Mouse (Mus musculus): ENCODE results near the gene Trak1. TPM values are rescaled to one million over a fixed set of nuclear protein-coding genes. Genes with fewer than 3 reads are reported as not detected.

Gene Trak1
- polyA plus RNA-seq, 1 experiment from 2014 or later: 4.2 TPM

DNA sequence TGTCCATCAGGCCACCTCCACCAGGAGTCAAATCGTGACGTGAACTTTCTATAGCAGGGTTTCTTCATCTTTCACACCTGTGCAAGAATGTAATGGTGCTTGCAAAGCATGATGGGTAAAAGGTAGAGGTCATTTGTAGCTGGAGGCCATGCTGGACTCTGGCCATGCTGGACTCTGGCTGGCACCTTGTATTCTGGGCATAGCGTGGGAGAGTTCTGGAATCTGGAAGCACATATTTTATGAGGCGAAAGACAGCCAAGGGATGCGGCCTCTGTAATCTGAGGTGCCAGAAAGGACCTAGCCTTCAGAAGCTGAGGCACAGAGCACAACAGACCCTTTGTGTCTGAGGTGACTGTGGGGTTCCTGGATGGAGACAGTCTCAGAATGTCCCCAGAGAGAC, 78.8 kb downstream of the Trak1 start:
- 78% methylated on average over 5 of the region's 5 CpGs for WGBS (ENCODE audit: insufficient replicate concordance)
- Histone ChIP-seq H3K4me1 (replicated peaks) (peaks cover 30% of the 10 kb centered on the region), H3K27ac (replicated peaks) (no peak overlapping the region), H3K4me3 (replicated peaks) (no peak overlapping the region), H3K4me2 (no peak overlapping the region), H3K36me3 (replicated peaks) (no peaks in the 10 kb centered on the region), H3K27me3 (peaks cover 3% of the 10 kb centered on the region; the same call in 1 of the 2 replicates), H3K9ac (no peak overlapping the region), H3K9me3 (replicated peaks) (no peaks in the 10 kb centered on the region)
- ATAC-seq (ENCODE audit: insufficient read depth): no peak

DNA sequence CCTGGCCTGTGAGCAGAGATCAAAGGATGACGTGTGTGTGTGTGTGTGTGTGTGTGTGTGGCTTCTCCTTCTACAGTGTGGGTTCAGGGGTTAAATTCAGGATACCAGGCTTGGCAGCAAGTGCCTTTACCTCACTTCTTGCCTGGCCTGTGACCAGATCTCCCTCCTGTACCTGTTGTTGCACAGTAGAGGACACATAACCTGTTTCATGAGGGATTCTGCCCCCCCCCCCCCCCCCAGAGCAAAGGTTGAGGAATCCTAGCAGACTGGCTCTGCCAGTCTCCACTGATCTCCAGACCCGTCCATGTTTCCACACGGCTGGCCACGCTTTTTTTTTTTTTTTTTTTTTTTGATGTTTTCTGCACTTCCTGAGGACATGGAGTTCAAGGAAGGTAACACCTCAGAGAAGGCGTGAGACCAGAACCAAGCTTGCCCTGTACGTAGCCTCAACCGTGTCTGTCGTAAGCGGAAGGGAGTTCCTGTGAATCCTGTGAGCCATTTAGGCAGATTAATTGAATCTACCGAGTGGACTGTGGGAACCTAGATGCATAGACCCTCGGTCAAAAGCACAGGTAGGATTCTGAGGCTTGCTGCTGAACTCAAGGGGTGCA, 83.1 kb downstream of the Trak1 start:
- no peak for ATAC-seq (ENCODE audit: insufficient read depth)
- Histone ChIP-seq H3K27ac (replicated peaks) (no peak overlapping the region), H3K9ac (no peak overlapping the region), H3K36me3 (replicated peaks) (no peaks in the 10 kb centered on the region), H3K9me3 (replicated peaks) (no peaks in the 10 kb centered on the region), H3K27me3 (no peaks in the 10 kb centered on the region), H3K4me2 (no peak overlapping the region), H3K4me1 (replicated peaks) (peaks cover 27% of the 10 kb centered on the region), H3K4me3 (replicated peaks) (no peak overlapping the region)
- WGBS (ENCODE audit: insufficient replicate concordance): 82% methylated on average over 10 of the region's 11 CpGs

DNA sequence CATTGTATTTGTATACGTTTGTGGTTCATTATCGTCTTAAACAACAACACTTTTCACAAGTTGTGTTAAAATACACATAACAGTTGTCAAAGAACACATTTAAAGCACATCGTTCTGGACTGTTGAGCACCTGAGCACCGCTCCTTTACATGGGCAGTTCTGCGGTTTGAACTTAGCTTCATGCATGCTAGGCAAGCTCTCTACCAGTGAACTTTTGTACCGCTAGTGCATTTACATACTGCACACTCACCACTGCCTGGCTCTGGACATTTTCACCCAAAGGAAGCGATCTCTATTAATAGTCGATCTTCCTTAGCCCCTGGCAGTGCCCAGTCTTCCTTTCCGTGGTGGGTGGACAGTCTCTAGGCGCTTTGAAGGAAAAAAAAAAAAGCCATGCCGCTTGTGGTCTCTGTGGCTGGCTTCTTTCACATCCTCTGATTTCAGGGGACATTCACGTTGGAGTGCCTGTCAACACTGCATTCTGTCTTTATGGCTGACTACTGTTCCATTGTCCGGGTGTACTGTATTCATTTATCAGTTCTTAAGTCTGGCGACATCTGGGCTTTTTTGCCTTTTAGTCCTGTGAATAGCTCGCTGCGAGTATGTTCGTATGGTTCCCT, 84.5 kb downstream of the Trak1 start:
- H3K9me3 ChIP-seq (replicated peaks): no peaks in the 10 kb centered on the region
- WGBS (ENCODE audit: insufficient replicate concordance): 55% methylated on average over 17 of the region's 17 CpGs
- H3K36me3 ChIP-seq (replicated peaks): no peaks in the 10 kb centered on the region
- H3K27ac ChIP-seq (replicated peaks): no peak overlapping the region
- no peak overlapping the region for H3K9ac ChIP-seq
- ATAC-seq (ENCODE audit: insufficient read depth): no peak
- H3K27me3 ChIP-seq: no peaks in the 10 kb centered on the region
- H3K4me2 ChIP-seq: no peak overlapping the region
- peaks cover 27% of the 10 kb centered on the region for H3K4me1 ChIP-seq (replicated peaks)
- no peak overlapping the region for H3K4me3 ChIP-seq (replicated peaks)

DNA sequence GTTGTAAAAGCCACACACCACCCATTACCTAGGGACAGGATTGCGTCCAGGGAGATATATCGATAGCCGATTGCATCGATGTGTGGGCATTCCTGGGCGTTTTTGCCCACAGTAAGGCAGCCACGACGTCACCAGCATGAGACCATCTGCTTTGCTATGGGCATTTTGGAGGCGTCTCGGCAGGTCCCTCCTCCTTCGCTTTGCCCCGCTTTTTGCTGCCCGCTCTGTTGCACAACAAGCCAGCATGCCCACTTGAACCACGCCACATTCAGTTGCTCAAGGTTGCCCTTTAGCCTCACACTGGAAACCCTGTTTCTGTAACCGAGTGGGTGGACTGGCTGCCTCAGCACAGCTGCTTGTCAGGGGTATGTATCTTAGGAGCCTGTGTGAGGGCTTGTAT, 85.3 kb downstream of the Trak1 start:
- no peak overlapping the region for H3K4me2 ChIP-seq
- no peaks in the 10 kb centered on the region for H3K27me3 ChIP-seq
- WGBS (ENCODE audit: insufficient replicate concordance): 72% methylated on average over 14 of the region's 14 CpGs

DNA sequence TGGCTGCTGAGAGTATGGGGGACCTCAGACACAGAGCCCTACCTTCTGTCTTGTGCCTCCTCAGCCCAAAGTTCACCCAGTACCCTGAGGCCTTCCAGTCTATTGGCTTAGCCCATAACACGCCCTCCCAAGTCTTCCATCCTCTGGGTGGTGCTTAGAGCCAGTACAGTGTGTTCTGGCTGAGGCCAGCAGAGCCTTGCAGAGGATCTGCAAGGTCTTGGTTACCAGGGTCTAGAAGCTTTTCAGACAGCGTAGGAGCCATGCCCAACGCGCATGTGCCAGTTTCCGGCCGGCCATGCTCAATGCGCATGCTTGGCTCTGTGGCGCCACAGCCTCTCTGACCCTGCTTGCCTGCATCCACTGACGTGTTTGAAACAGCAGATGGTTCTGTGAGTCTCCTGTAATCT, 85.9 kb downstream of the Trak1 start:
- WGBS (ENCODE audit: insufficient replicate concordance): 81% methylated on average over 9 of the region's 9 CpGs
- Histone ChIP-seq H3K9ac (no peak overlapping the region), H3K9me3 (replicated peaks) (no peaks in the 10 kb centered on the region), H3K4me2 (no peak overlapping the region), H3K4me1 (replicated peaks) (peaks cover 27% of the 10 kb centered on the region), H3K36me3 (replicated peaks) (no peaks in the 10 kb centered on the region), H3K27me3 (no peaks in the 10 kb centered on the region), H3K4me3 (replicated peaks) (no peak overlapping the region), H3K27ac (replicated peaks) (no peak overlapping the region)
- ATAC-seq (ENCODE audit: insufficient read depth): no peak

More for the DNA sequence above, 85.3 kb downstream of the Trak1 start:
- 0 out of 2 replicates have a peak, but pooled peaks have one; percentile 36 for ATAC-seq (ENCODE audit: insufficient read depth)
- no peaks in the 10 kb centered on the region for H3K9me3 ChIP-seq (replicated peaks)
- no peaks in the 10 kb centered on the region for H3K36me3 ChIP-seq (replicated peaks)
- H3K9ac ChIP-seq: no peak overlapping the region
- peaks cover 27% of the 10 kb centered on the region for H3K4me1 ChIP-seq (replicated peaks)
- H3K4me3 ChIP-seq (replicated peaks): no peak overlapping the region
- H3K27ac ChIP-seq (replicated peaks): no peak overlapping the region

DNA sequence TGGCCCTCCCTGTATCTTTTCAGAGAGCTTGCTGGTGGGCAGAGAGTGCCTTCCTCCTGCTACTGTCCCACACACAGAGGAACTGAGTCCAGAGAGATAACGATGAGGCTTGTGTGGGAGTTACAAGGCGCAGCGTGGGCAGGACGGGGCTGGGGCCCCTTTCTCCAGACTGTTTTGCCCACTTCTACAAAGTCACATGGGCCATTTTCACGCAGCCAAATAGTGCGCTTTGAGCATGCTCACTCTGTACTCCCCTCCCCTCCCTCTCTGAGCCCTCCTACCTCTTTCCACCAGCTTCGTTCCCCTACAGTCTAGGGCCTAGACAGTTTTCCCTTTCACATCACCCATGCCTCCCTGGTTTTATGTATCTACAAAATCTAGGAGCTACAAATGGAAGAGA, 87.3 kb downstream of the Trak1 start:
- H3K4me1 ChIP-seq (replicated peaks): peaks cover 27% of the 10 kb centered on the region
- no peaks in the 10 kb centered on the region for H3K27me3 ChIP-seq
- ATAC-seq (ENCODE audit: insufficient read depth): no peak
- H3K4me2 ChIP-seq: peak overlapping the region; percentile 41
- no peaks in the 10 kb centered on the region for H3K36me3 ChIP-seq (replicated peaks)
- no peak overlapping the region for H3K9ac ChIP-seq
- no peaks in the 10 kb centered on the region for H3K9me3 ChIP-seq (replicated peaks)
- WGBS (ENCODE audit: insufficient replicate concordance): 21% methylated on average over 7 of the region's 7 CpGs
- no peak overlapping the region for H3K27ac ChIP-seq (replicated peaks)
- no peak overlapping the region for H3K4me3 ChIP-seq (replicated peaks)

DNA sequence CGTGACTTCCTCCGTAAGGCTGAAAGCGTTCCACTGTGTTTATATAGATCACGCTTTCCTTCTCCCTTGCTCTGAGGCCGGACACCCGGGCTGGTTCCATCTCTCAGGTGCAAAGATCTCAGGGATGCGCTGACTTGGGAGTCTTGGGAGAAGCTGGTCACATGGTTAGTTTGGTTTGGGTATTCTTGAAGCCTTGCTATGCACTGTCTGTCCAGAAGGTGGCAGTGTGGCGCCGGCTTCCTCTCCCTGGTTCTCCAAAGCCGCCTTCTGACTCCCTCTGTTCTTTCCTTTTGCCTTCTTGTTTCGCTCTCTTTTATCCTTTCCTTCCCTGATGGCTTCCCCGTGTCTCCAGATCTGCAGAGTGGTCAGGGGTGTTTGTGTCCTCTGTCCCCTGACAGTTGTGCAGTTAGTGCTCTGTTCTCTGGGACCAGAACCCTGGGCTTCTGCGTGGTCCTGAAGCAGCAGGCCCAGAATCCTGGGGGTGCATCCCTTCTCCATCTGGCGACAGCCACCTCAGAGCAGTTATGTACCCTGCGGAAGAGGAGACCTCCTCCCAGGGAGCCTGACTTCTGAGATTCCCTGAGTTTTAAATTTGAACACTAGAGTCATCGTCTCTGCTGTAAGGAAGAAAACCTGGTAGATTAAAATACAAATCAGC, 87.9 kb downstream of the Trak1 start:
- Histone ChIP-seq H3K27ac (replicated peaks) (no peak overlapping the region), H3K4me1 (replicated peaks) (peaks cover 27% of the 10 kb centered on the region), H3K27me3 (no peaks in the 10 kb centered on the region), H3K4me2 (peak overlapping the region; percentile 41), H3K36me3 (replicated peaks) (no peaks in the 10 kb centered on the region), H3K4me3 (replicated peaks) (no peak overlapping the region), H3K9ac (no peak overlapping the region), H3K9me3 (replicated peaks) (no peaks in the 10 kb centered on the region)
- ATAC-seq (ENCODE audit: insufficient read depth): no peak
- WGBS (ENCODE audit: insufficient replicate concordance): 30% methylated on average over 16 of the region's 16 CpGs

DNA sequence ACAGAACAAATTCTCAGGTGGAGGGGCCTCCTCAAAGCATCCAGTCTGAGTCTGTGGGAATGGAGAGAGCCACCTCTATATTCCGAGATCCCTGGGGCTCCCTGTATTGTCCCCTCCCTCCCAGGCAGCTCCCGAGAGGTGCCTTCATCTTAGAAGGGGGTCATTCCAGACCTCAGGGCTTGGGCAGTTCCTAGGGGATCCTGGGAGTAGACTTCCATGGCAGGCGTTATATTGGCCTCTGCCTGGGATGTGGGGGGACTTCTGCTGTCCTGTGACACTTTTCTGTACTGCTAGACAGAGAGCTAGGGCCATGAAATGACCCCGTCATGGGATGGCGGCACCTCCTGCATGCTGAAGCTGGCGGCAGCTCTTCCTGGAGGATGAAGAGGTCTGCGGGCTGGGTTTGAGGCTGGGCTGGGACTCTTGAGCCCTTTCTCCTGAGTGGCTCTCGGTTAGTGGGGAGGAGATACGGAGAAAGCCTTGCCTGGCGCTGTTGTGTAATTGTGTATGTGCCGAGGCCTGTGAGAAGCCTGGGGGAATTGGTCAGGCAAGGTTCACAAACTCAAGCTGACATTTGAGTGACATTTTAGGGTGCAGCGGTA, 88.5 kb downstream of the Trak1 start:
- WGBS (ENCODE audit: insufficient replicate concordance): 68% methylated on average over 12 of the region's 12 CpGs
- H3K27me3 ChIP-seq: no peaks in the 10 kb centered on the region
- H3K4me3 ChIP-seq (replicated peaks): no peak overlapping the region
- no peak for ATAC-seq (ENCODE audit: insufficient read depth)
- H3K9ac ChIP-seq: no peak overlapping the region
- H3K27ac ChIP-seq (replicated peaks): no peak overlapping the region
- H3K36me3 ChIP-seq (replicated peaks): no peaks in the 10 kb centered on the region
- H3K9me3 ChIP-seq (replicated peaks): no peaks in the 10 kb centered on the region
- H3K4me1 ChIP-seq (replicated peaks): peaks cover 27% of the 10 kb centered on the region
- H3K4me2 ChIP-seq: no peak overlapping the region

DNA sequence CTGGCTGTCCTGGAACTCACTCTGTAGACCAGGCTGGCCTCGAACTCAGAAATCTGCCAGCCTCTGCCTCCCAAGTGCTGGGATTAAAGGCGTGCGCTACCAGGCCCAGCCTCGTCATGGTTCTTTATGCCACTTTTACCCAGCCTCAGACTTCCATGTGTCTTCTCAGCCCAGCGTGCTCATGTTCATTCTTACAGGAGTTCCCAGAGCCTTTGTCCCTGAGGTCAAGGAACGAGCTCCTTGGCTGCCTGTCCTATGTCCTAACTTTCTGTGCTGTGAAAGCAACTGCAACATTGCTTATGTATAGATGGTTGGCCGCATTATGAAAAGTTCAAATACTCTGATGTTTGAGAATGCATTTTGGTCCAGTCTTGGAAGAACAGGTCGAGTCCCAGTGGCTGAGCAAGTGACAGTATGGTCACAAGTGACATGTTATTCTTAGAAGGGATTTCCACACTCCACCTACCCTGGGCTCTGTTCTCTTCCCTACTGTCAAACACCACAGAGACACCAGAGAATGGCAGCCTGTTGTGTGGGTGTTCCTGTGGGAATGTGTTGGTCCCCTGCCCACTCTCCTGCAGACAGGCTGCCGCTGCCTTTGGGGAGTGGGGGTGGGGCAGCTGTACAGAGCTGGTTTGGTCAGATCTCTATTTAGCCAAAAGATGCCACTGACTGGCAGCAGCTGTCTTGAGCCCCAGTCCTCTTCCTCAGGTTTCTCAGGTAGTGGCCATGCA, 90.4 kb downstream of the Trak1 start:
- no peak for ATAC-seq (ENCODE audit: insufficient read depth)
- H3K4me1 ChIP-seq (replicated peaks): peaks cover 19% of the 10 kb centered on the region
- WGBS (ENCODE audit: insufficient replicate concordance): 69% methylated on average over 9 of the region's 9 CpGs

DNA sequence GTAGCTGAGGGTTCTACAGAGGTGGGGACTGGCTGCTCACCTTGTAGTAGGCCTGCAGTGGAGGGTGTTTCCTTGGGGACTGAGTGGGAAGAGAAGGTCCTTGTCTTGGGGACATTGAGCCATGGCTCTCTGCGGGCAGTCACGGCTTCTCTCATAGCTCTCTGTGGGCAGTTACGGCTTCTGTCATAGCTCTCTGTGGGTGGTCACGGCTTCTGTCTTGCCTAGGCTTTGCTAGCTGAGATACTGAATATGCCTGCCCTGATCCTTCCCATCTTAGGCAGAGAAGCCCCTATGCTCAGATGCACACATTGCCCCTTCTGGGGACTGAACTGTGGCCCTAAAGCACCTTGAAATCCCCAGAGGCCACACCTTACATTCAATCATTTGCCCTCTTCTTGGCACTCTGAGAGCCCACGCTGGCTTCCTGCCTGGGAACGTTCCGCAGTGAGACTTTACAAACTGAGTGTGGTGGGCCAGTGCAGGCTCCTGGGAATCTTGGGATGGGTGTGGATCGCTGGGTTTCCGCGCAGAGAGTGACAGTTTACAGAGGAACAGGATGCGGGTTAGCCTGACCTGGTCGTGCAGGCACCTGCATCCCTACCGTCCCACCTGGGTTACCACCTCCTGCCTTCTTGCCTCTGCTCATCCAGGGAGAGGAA, 91.1 kb downstream of the Trak1 start:
- H3K4me3 ChIP-seq (replicated peaks): no peak overlapping the region
- no peak for ATAC-seq (ENCODE audit: insufficient read depth)
- no peak overlapping the region for H3K27ac ChIP-seq (replicated peaks)
- H3K4me1 ChIP-seq (replicated peaks): peaks cover 13% of the 10 kb centered on the region
- peaks cover 4% of the 10 kb centered on the region for H3K36me3 ChIP-seq (replicated peaks)
- WGBS (ENCODE audit: insufficient replicate concordance): 72% methylated on average over 13 of the region's 13 CpGs
- no peak overlapping the region for H3K9ac ChIP-seq
- no peaks in the 10 kb centered on the region for H3K27me3 ChIP-seq
- H3K9me3 ChIP-seq (replicated peaks): no peaks in the 10 kb centered on the region
- no peak overlapping the region for H3K4me2 ChIP-seq

More for the DNA sequence above, 90.4 kb downstream of the Trak1 start:
- no peaks in the 10 kb centered on the region for H3K9me3 ChIP-seq (replicated peaks)
- peaks cover 4% of the 10 kb centered on the region for H3K36me3 ChIP-seq (replicated peaks)
- H3K9ac ChIP-seq: no peak overlapping the region
- H3K4me2 ChIP-seq: no peak overlapping the region
- H3K27ac ChIP-seq (replicated peaks): no peak overlapping the region
- no peak overlapping the region for H3K4me3 ChIP-seq (replicated peaks)
- H3K27me3 ChIP-seq: no peaks in the 10 kb centered on the region
